Mouse (Mus musculus) forebrain, embryonic 15.5 days (tissue): ENCODE results near the gene Iqca. TPM values are rescaled to one million over a fixed set of nuclear protein-coding genes. Genes with fewer than 3 reads are reported as not detected.

ENCODE experiments used
- ATAC-seq: fragments of 200-750 bp; cut with Nextera tagmentation; replicated peaks from 2 replicates; pipeline ENCODE4 v1.8.0; 2017; ENCODE audit warnings: mild to moderate bottlenecking, moderate TSS enrichment, moderate library complexity
- H3K27ac ChIP-seq: fragments of 300-500 bp; sonication (generic); replicated peaks from 2 replicates; pipeline ENCODE4 v1.5.1; 2015; ENCODE audit warnings: mild to moderate bottlenecking, inconsistent platforms
- H3K27me3 ChIP-seq: fragments of 300-500 bp; sonication (generic); 2 replicates; pipeline ENCODE4 v1.6.1; 2015; ENCODE audit warnings: inconsistent platforms
- H3K36me3 ChIP-seq: fragments of 300-500 bp; sonication (generic); 2 replicates; pipeline ENCODE4 v1.6.1; 2015; ENCODE audit warnings: mild to moderate bottlenecking, inconsistent platforms
- H3K4me1 ChIP-seq: fragments of 300-500 bp; sonication (generic); 2 replicates; pipeline ENCODE4 v1.6.1; 2015; ENCODE audit warnings: inconsistent platforms
- H3K4me2 ChIP-seq: fragments of 300-500 bp; sonication (generic); replicated peaks from 2 replicates; pipeline ENCODE4 v1.6.1; 2015; ENCODE audit warnings: mild to moderate bottlenecking, inconsistent platforms
- H3K4me3 ChIP-seq: fragments of 300-500 bp; sonication (generic); 2 replicates; pipeline ENCODE4 v1.5.1; 2015; ENCODE audit warnings: mild to moderate bottlenecking, inconsistent platforms
- H3K9ac ChIP-seq: fragments of 300-500 bp; sonication (generic); replicated peaks from 2 replicates; pipeline ENCODE4 v1.6.1; 2015; ENCODE audit warnings: mild to moderate bottlenecking, inconsistent platforms
- H3K9me3 ChIP-seq: fragments of 300-500 bp; sonication (generic); 2 replicates; pipeline ENCODE4 v1.6.1; 2016; ENCODE audit warnings: inconsistent platforms
- WGBS: fragments of 180-500 bp; shearing (Covaris S2); methylation state at CpG from one replicate; pipeline ENCODE4 v1.1.7; 2015; ENCODE audit warnings: mixed read lengths; 5-methylcytosine and 5-hydroxymethylcytosine counted together
- polyA plus RNA-seq: library from polyadenylated mRNA; unstranded; fragments of >200 nt; fragmentation: Nextera tagmentation; extraction: Ambion mirVana; gene quantifications from 2 replicates; pipeline ENCODE4 v1.2.1, GENCODE M21; 2015

Iqca gene
- polyA plus RNA-seq, 1 experiment from 2014 or later, result 1.3 TPM

DNA sequence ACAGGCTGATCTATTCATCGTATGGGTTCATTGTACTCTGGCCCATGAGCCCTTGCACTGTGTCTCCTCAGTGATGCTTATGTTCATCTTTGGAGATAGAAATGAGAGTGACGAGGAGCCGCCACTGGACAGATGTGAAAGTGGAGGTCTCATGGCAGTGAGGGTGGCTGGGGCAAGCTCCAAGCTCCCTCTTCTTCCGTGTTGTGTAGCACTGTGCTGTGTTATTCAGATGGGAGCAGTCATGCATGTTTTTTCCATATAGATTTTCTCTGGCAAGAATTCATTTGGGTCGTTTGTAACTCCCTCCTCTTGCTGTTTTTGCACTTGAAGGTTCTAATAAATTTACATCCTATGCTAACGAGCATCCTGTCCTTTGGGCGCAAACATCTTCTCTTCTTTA lies 21.2 kb downstream of the Iqca start:
- H3K4me2 ChIP-seq, result no peak overlapping the region
- no peaks in the 10 kb centered on the region for H3K27me3 ChIP-seq
- H3K9ac ChIP-seq, result no peak overlapping the region
- no peaks in the 10 kb centered on the region for H3K36me3 ChIP-seq
- ATAC-seq, result no peak
- WGBS, result 53% methylated on average over 7 of the region's 7 CpGs
- no peaks in the 10 kb centered on the region for H3K9me3 ChIP-seq
- no peak overlapping the region for H3K4me3 ChIP-seq
- no peaks in the 10 kb centered on the region for H3K4me1 ChIP-seq
- no peak overlapping the region for H3K27ac ChIP-seq

DNA sequence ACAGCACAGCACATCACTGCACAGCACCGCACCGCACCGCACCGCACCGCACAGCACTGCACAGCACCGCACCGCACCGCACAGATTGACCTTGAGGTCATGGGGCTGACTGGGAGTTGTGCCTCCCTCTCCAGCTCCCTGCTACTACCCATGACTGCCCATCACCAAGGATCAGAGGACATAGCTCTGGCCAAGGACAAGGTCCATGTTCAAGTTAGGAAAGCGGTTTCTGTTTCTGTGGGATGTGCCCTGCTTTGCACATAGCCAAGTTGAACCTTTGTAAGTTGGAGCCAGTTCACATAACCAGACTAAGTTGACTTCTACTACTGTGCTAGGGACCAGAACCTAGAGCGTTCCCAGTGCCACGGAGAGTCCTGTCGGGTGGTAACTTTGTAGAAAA lies 28.6 kb downstream of the Iqca start:
- Histone ChIP-seq H3K36me3 (no peaks in the 10 kb centered on the region), H3K27ac (no peak overlapping the region), H3K4me1 (no peaks in the 10 kb centered on the region), H3K9ac (no peak overlapping the region), H3K4me2 (no peak overlapping the region), H3K4me3 (no peak overlapping the region), H3K9me3 (no peaks in the 10 kb centered on the region), H3K27me3 (no peaks in the 10 kb centered on the region)
- ATAC-seq, result no peak
- WGBS, result 98% methylated on average over 12 of the region's 12 CpGs

DNA sequence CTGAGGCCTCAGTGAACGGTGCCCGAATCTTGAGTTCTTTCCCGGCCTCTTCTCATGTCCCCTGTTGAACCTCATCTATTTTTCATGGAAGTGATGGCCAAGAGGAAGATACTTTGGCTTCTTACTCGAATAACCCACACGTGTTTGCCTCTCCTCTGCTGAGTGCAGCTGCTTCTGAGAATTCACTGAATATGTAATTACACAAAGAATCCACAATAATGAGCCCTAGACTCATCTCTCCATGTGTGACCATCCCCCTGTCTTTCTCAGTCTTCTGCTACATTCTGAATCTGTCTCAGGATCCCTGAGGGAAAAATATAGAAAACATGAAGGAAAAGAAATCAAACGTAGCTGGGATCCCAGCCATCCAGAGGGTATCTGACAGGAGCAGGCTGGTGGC lies 32.5 kb downstream of the Iqca start:
- no peaks in the 10 kb centered on the region for H3K27me3 ChIP-seq
- no peak overlapping the region for H3K4me2 ChIP-seq
- H3K4me3 ChIP-seq, result no peak overlapping the region
- H3K27ac ChIP-seq, result no peak overlapping the region; the same call in 1 of the 2 replicates
- ATAC-seq, result no peak
- 72% methylated on average over 6 of the region's 6 CpGs for WGBS
- H3K9ac ChIP-seq, result no peak overlapping the region
- no peaks in the 10 kb centered on the region for H3K36me3 ChIP-seq
- no peaks in the 10 kb centered on the region; the same call in 1 of the 2 replicates for H3K4me1 ChIP-seq
- no peaks in the 10 kb centered on the region for H3K9me3 ChIP-seq

DNA sequence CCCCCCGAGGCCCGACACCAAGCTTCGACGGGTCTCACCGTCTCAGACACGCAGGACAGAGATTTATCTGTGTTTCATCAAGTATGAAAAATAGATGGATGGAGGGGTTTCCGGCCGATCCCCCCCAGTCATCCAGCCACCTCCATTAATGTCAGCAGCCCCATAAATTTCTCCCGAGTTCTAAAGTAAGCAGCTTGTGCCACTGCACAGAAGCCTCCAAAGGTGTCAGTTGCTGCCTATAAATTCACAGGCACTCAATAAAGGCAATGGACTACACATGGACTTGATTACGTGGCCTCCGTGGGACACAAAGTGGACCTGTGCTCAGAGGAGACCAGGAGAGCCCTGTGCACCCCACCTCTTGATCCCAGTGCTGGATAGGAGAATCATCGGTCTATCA lies 34.0 kb downstream of the Iqca start:
- Histone ChIP-seq H3K9me3 (no peaks in the 10 kb centered on the region), H3K36me3 (no peaks in the 10 kb centered on the region), H3K4me1 (no peaks in the 10 kb centered on the region; the same call in 1 of the 2 replicates), H3K4me2 (no peak overlapping the region), H3K4me3 (no peak overlapping the region), H3K27me3 (no peaks in the 10 kb centered on the region), H3K27ac (no peak overlapping the region), H3K9ac (no peak overlapping the region)
- 95% methylated on average over 12 of the region's 12 CpGs for WGBS
- ATAC-seq, result no peak

DNA sequence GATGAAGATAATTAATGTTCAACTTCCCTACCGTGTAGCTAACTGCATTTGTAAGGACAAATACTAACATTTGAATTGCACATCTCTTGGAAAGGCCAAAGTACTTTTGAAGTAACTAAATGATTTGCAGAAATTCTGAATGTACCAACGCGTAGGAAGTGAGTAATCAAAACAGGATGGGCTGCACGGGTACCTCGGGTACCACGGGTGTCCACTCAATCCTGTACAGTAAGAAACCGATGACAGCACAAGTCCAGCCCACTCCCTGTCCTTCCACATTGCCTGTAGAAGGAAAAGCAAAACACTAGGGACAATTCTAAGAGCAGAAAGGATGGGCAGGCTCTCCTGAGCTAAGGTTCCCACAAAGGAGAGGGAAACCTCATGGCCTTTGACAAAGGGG lies 36.0 kb downstream of the Iqca start:
- 88% methylated on average over 7 of the region's 7 CpGs for WGBS
- ATAC-seq, result no peak
- no peaks in the 10 kb centered on the region; the same call in 1 of the 2 replicates for H3K4me1 ChIP-seq

DNA sequence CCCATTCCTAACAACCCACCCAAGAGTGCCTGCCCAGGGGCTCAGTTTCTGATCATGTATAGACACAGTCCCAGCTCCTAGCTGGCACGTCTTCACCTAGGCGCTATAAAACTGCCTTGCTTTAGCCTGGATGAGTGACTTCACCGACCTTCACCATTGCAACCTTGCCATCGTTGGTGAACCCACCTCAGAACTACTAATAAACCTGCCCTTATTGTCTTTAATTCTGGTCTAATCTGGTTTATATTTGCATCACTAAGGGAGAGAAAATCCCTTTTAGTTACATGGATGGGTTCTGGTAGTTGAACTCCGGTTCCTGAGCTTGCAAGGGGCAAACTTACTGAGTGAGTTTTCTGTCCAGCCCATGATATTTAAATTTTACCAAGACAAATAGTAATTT lies 38.6 kb downstream of the Iqca start:
- Histone ChIP-seq H3K27ac (no peak overlapping the region; the same call in 1 of the 2 replicates), H3K27me3 (no peaks in the 10 kb centered on the region), H3K9me3 (no peaks in the 10 kb centered on the region), H3K4me1 (no peaks in the 10 kb centered on the region; the same call in 1 of the 2 replicates), H3K4me2 (no peak overlapping the region), H3K4me3 (no peak overlapping the region), H3K9ac (no peak overlapping the region), H3K36me3 (no peaks in the 10 kb centered on the region)
- WGBS, result 81% methylated on average over 5 of the region's 5 CpGs
- no peak for ATAC-seq

More for the DNA sequence above, 36.0 kb downstream of the Iqca start:
- H3K4me3 ChIP-seq, result no peak overlapping the region
- H3K4me2 ChIP-seq, result no peak overlapping the region
- H3K27me3 ChIP-seq, result no peaks in the 10 kb centered on the region
- no peaks in the 10 kb centered on the region for H3K9me3 ChIP-seq
- H3K9ac ChIP-seq, result no peak overlapping the region
- no peak overlapping the region for H3K27ac ChIP-seq
- no peaks in the 10 kb centered on the region for H3K36me3 ChIP-seq

DNA sequence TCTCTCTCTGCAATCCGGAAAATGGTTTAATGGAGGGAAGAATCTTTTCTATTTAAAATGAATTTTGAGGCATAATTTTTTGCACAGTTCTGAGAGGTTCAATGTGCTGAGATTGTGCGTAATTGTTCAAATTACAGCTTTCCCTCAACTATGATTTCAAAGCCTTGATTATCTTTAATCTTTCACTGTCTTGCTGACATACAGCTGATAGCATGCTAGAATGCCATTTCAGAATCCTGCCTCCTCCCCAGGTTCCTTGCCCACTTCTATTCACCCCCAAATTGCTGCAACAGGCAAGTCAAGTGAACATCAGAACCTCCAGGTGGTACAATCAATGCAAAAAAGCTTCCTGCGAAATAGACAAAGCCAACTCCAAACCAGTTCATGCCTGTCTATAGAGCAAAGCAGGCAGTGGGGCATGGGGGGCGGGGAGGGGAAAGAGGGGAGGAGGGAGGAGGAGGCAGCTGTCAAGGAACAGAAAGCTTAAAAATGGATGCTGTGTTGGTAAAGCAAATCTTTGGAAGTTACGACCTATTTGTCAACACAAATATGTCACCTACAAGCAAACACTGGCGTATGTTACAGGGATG lies 39.5 kb downstream of the Iqca start:
- Histone ChIP-seq H3K9me3 (no peaks in the 10 kb centered on the region), H3K4me1 (no peaks in the 10 kb centered on the region; the same call in 1 of the 2 replicates), H3K9ac (no peak overlapping the region), H3K4me3 (no peak overlapping the region), H3K36me3 (no peaks in the 10 kb centered on the region), H3K27me3 (no peaks in the 10 kb centered on the region), H3K4me2 (no peak overlapping the region), H3K27ac (peak overlapping the region; percentile 67)
- WGBS, result 68% methylated on average over 6 of the region's 6 CpGs
- peak; percentile 48; the same call in 1 of the 2 replicates for ATAC-seq

DNA sequence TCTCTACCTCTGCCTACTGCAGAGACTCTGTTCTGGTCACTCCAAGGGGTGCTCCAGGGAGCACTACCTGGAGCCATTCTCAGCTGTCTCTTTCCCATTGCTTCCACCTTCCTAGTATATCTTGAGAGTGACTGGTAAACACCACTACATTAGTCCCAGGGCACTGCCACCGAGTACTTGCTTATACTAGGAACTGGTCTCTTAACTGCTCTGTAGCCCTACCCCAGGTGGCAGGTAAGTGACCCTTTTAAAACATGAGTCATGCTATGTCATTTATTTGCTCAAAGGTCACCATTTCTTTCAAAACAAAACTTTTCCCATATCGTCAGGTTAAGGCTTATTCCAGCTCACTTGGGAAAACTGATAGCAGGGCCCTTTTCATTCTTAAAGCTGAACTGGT lies 40.5 kb downstream of the Iqca start:
- WGBS, result 90% methylated on average over 2 of the region's 2 CpGs

DNA sequence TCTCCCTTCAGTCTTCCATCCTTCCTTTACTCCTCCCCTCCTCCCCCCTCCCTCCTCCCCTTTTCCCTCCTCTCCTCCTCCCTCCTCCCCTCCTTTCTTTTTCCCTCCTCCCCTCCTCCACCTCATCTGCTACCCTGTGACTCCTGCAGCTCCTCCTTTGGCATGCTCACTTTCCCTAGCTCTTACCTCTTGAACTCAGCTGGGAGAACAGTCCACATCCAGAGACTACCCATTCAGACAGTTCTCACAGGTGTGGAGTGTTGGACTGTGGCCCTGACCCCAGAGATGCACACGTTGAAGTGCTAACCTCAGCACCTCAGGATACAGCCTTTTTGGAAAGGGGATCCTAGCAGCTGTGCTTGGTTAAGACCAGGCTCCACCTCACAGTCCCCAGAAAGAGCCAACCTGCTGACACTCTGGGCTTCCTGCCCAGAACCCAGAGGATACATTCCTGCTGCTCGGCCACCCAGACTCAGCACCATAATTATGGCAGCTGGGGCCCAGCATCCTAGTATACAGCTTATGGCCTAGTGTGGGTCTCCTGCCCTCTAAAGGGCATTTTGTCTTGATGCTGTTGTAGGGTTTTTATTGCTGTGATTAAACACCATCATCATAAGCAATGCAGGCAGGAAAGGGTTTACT lies 41.9 kb downstream of the Iqca start:
- 34% methylated on average over 2 of the region's 2 CpGs for WGBS
- H3K4me2 ChIP-seq, result no peak overlapping the region
- no peak overlapping the region for H3K9ac ChIP-seq
- H3K4me3 ChIP-seq, result no peak overlapping the region
- H3K36me3 ChIP-seq, result no peaks in the 10 kb centered on the region
- ATAC-seq, result peak; percentile 32; the same call in 1 of the 2 replicates
- H3K9me3 ChIP-seq, result no peaks in the 10 kb centered on the region
- no peak overlapping the region for H3K27ac ChIP-seq
- no peaks in the 10 kb centered on the region for H3K27me3 ChIP-seq
- no peaks in the 10 kb centered on the region for H3K4me1 ChIP-seq

More for the DNA sequence above, 40.5 kb downstream of the Iqca start:
- Histone ChIP-seq H3K9me3 (no peaks in the 10 kb centered on the region), H3K27me3 (no peaks in the 10 kb centered on the region), H3K4me1 (no peaks in the 10 kb centered on the region; the same call in 1 of the 2 replicates), H3K9ac (no peak overlapping the region), H3K36me3 (no peaks in the 10 kb centered on the region), H3K4me2 (no peak overlapping the region), H3K27ac (no peak overlapping the region; the same call in 1 of the 2 replicates), H3K4me3 (no peak overlapping the region)
- no peak for ATAC-seq

DNA sequence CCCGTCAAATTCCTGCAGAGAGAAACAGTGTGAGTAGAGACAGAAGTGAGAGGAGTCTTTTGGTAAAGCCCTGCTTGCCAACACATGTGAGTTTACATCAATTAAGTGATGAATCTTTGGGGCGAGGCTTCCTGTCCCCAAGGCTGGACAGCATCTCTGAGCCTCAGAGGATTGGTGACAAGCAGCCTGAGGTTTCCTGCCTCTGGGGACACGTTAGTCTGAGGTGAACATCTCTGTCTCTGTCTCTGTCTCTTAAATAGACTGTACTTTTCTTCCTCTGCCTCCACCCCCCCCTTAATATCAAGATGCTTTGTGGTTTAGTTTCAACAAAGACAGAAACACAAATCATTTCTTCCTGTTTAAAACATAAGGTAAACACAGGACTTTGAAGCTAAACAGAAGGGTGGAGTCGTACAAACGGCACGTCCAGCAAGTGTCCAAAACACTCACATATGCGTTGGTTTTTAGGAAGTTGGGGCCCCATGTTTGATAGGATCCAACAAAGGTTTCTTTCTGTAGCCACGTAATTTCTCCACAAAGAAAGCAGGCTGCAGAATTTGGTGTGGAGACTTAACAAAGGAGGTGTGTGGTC lies 49.2 kb downstream of the Iqca start:
- no peak overlapping the region for H3K27ac ChIP-seq
- H3K4me3 ChIP-seq, result no peak overlapping the region
- H3K9ac ChIP-seq, result no peak overlapping the region
- ATAC-seq, result no peak
- no peaks in the 10 kb centered on the region for H3K9me3 ChIP-seq
- H3K27me3 ChIP-seq, result no peaks in the 10 kb centered on the region
- WGBS, result 81% methylated on average over 8 of the region's 8 CpGs
- H3K36me3 ChIP-seq, result no peaks in the 10 kb centered on the region
- H3K4me2 ChIP-seq, result no peak overlapping the region
- no peaks in the 10 kb centered on the region for H3K4me1 ChIP-seq

DNA sequence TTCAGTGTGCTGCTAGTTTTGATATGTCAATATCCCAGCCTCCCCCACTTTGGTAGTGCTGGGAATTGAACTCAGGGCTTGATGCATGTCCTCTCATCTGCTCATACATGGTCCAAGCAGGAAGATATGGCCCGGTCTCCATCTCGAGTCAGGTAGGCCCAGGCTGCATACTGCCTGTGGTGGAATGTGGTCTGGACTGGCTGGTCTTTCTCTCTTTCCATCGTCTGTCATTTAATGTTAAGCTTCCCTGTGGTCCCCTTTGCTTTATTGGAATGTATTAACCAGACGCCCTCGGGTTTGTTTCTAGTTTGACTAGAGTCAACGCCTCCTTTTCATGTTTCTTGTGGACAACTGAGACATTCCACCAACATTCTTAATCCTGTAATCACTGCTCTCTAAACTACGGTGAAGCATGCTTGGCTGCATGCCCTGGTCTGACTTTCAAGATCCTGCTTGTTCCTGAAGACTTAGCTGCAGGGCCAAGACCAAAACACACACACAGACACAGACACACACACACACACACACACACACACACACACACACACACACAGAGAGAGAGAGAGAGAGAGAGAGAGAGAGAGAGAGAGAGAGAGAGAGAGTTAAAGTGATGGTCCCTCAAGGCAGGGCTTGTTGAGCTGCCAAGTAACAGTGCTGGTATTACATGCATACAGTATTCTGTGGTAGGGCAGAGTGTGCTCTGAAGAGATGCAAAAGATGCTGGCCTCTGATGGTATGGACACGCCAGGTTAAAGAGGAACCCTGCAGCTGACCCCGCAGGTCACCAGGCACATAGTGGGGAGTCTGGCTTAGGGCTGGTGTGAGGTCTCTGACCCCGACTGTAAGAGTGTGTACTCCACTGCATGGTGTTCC lies 52.6 kb downstream of the Iqca start:
- Histone ChIP-seq H3K27me3 (no peaks in the 10 kb centered on the region), H3K4me3 (no peak overlapping the region), H3K9me3 (no peaks in the 10 kb centered on the region), H3K27ac (no peak overlapping the region), H3K9ac (no peak overlapping the region), H3K4me1 (no peaks in the 10 kb centered on the region), H3K36me3 (no peaks in the 10 kb centered on the region), H3K4me2 (no peak overlapping the region)
- WGBS, result 70% methylated on average over 10 of the region's 10 CpGs
- no peak for ATAC-seq
